Mouse (Mus musculus): ENCODE results near the gene Abcd4.

- TF ChIP-seq CTCF (IDR thresholded peaks at IDR 0.05; ENCODE audit: extremely low read depth, insufficient read depth, insufficient read length, insufficient replicate concordance) (no peak), POLR2A (IDR thresholded peaks at IDR 0.05; ENCODE audit: low read depth, low read length) (no peak)
These were observed 54.7 kb downstream of the Abcd4 start for GRCm38 (mm10) chr12:84562558-84562957.
